Mouse (Mus musculus) CH12.LX (cell line): Measurements from ENCODE around the gene Ranbp10.

Source experiments
- CTCF ChIP-seq, 2 experiments: IDR thresholded peaks in 1 of 2; conservative IDR thresholded peaks in 1 of 2; 2 replicates each; pipeline ENCODE4 v1.5.1; 2011 to 2012; ENCODE audit warnings: low read depth in 2 of 2, low read length in 2 of 2, improper control_type of control experiment in 1 of 2, inconsistent platforms in 1 of 2, mild to moderate bottlenecking in 1 of 2, moderate library complexity in 1 of 2
- MXI1 ChIP-seq: IDR thresholded peaks from 2 replicates; pipeline ENCODE4 v1.6.1; 2011; ENCODE audit warnings: mild to moderate bottlenecking, low read depth, low read length, improper control_type of control experiment
- SIN3A ChIP-seq: IDR thresholded peaks from 2 replicates; pipeline ENCODE4 v1.6.1; 2012; ENCODE audit warnings: low read length, improper control_type of control experiment, inconsistent platforms
- TCF12 ChIP-seq: IDR thresholded peaks from 2 replicates; pipeline ENCODE4 v1.6.1; 2014; ENCODE audit warnings: low read depth, mild to moderate bottlenecking, inconsistent platforms, low read length, improper control_type of control experiment
- USF2 ChIP-seq: conservative IDR thresholded peaks from 2 replicates; pipeline ENCODE4 v1.6.1; 2011; ENCODE audit warnings: low read depth, low read length, improper control_type of control experiment

GRCm38 (mm10) chr8:105794009-105794598 is 33.0 kb downstream of the Ranbp10 start:
- TF ChIP-seq USF2, result no peak
- TF ChIP-seq CTCF (conservative IDR thresholded peaks at IDR 0.05 in 1 of 2, IDR thresholded peaks at IDR 0.05 in 1 of 2; ENCODE audit: low read depth in 2 of 2, low read length in 2 of 2), result no peak
- TF ChIP-seq MXI1, result no peak
- no peak for TF ChIP-seq TCF12
- no peak for TF ChIP-seq SIN3A
